Mouse (Mus musculus) mouse trophoblast stem cell (cell line): Measurements from ENCODE around the gene Ndst2.

ENCODE experiments used
- in situ Hi-C, 2 experiments: fragments of 300-500 bp; cut with MseI, MboI; formaldehyde crosslinking; loops; 2 replicates in 1 of 2; 3 replicates in 1 of 2; pipeline ENCODE4 v1.15.1; 2025

Gene Ndst2

DNA sequence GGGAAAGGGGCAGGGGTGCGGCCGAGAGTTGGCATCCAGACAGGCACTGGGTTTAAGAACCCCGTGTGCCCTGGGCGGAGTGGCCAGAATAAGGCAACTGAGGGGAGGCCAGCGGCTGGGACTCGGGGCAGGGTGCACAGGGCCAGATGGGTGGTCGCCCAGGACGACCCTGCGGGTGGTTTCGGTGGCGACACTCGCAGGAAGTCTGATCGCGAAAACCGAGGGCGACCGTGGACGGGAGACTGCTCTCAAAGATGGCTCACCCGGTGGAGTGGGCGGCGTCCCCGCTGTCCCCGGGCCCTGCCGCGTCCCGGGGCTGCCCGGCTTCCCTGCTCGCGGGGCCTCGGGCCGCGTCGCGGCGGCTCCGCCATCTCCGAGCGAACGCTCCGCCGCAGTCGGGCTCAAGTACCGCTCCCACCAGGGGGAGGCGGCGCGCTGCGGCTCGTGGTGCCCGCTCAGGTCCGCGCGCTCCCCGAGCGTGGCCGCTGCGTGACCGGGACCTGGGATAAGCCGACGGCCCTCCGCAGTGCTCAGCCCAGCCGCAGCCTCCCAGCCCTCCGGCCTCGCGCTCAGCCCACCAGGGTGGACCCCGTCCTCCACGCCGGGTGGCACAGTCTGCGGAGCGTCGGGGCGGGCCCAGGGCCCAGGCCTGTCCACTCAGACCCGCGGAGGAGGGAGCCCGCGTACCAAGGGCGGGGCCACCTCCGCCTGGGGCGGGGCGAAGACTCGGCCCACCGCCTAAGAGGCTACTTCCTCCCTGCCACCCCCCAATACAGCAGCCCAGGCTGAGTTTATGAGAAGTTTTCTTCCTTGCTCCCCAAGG lies at the start of gene Ndst2:
Gene Ndst2, minus strand, starts transcription at position 611 of the 823 bp plus-strand sequence.
- in situ Hi-C loops: no loop called here

GRCm38 (mm10) chr14:20783526-20783925 lies 49.2 kb upstream of the Ndst2 start:
- in situ Hi-C loops: no loop called here

- in situ Hi-C loops: no loop called here
Measured at GRCm38 (mm10) chr14:20782860-20783259, 48.5 kb upstream of the Ndst2 start.

GRCm38 (mm10) chr14:20780217-20780616 lies 45.9 kb upstream of the Ndst2 start:
- in situ Hi-C loops: no loop called here

DNA sequence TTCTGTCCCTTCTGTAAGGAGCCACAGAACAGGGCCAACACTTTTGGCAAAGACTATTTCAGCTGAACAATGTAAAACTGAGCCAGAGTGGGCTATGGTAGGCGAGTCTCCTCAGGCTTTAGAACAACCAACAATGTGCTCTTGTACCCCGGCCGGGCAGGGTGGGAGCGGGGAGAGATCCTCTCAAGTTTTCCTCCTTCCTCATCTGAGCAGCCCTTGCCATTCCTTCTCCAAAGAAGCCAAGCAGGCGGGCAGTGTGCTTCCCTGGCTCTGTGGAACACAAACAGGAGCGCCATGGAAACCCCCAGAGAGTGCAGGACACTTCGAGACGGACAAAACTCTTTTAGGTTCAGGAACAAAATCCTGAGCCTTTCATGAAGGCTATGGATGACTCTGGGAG lies 44.1 kb upstream of the Ndst2 start:
- in situ Hi-C loops: no loop called here

- in situ Hi-C loops: no loop called here
Measured at GRCm38 (mm10) chr14:20775661-20776060, 41.3 kb upstream of the Ndst2 start.

GRCm38 (mm10) chr14:20773410-20773809 lies 39.0 kb upstream of the Ndst2 start:
- in situ Hi-C loops: no loop called here

DNA sequence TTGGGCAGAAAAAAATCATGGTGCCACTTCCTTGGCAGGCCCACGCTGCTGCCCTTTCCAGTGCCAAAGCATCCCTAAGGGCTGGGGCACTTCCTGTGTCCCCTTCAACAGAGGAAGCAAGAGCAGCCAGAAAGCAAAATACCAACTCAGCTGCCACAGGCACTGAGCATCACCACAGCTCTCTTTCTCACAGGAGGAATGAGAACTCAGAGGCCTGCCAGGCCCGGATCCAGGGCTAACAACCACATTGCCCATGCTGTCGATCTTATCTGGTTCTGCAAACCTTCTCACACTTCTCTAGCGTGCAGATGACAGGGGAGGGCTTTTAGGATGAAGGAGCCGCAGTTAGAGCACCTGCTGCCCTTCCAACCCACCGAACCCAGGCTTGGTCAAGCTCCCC lies 38.4 kb upstream of the Ndst2 start:
- in situ Hi-C loops: no loop called here

GRCm38 (mm10) chr14:20771941-20772340 lies 37.6 kb upstream of the Ndst2 start:
- in situ Hi-C loops: no loop called here

DNA sequence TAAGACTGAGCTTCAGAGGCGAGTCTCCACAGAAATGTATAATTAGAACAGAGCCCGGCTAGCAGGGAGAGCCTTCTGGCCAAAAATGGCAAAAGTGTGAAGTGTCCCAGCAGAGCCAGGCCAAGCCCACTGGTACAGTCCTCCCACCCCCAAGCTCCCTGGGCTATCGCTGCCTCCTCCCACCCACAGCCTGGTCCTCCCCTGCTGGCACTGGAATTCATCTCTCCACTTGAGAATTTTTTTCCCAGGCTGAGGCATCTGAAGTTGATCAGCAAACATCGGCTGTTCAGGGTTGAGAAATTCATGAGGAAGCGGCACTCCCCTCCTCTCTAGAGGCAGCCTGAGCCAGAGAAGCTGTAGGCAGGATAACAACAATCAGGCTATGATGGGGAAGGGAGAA lies 34.2 kb upstream of the Ndst2 start:
- in situ Hi-C loops: no loop called here

DNA sequence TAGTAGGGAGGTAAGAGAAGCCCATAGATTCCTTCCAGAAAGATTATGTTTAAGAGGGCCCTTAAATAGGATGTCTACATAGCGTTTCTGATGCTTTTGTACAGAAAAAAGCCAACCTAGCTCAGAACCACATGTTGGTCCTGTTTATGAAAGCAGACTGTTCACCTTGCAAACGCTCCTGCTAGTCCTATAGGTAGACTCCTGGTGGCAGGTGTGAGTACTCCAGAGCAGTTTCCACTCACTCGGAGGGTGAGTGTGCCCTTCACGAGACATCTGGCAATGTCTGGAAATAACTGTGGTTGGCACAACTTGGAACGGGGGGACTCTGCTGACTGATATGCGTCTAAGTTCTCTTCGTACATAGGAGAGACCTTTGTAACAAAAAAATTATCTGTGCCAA lies 33.6 kb upstream of the Ndst2 start:
- in situ Hi-C loops: no loop called here

DNA sequence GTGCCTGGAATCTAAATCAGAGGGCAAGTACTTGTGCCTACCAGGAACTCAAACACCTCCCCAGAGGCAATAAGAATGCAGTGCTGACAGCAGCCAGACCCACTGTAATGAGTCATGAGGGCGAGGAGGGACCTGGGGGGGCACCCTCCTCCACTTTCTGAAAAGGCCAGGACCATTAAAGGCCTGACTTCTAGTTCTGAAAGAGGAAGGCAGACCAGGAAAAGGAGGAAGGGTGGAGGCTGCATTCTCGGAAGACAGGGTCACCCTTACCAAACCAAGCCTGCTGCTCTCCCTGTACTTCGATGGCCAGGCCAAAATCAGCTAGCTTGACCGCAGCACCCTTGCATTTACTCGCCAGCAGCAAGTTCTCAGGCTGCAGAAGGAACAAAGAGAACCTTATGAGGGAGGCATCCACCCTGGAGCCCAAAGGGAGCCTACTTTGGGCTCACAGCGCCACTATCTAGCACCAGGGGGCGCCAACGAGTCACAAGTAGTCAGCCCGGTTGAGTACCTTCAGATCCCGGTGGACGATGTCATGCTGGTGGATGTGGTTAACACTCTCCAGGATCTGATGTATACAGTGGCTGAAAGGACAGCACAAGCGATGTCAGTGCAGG lies 31.4 kb upstream of the Ndst2 start:
- in situ Hi-C loops: no loop called here

- in situ Hi-C loops: no loop called here
Measured at GRCm38 (mm10) chr14:20764942-20765341, 30.6 kb upstream of the Ndst2 start.

DNA sequence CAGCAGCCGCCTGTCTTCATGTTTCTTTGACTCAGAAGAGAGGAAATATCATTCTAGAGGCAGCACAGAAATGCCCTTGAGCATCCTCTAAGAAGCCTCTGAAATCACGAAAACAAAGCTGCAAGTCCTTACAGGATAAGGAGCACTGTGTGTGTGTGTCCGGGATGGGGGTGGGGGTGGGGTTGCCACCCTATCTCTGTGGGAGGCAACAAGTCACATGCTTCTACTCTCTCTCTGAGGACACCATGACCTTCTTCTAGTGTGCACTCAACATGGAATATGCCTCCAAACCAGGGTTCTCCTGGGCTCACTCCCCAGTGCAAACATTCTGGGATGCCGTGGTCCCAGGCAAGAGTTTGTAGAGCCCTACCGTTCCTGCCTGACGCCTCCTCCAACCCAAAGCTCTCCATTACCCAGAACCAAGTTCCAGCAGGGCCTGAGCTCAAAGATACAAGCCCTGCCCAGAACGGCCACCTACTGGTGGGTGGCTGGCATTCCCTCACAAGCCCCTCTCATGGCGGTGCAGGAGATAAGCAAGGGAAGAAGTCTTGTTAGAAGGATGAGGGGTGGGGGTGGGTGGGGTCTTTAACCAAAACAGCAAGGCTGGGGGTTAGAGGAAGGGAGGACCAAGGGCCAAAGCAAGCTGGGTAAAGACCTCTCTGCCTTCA lies 24.5 kb upstream of the Ndst2 start:
- in situ Hi-C loops: no loop called here

DNA sequence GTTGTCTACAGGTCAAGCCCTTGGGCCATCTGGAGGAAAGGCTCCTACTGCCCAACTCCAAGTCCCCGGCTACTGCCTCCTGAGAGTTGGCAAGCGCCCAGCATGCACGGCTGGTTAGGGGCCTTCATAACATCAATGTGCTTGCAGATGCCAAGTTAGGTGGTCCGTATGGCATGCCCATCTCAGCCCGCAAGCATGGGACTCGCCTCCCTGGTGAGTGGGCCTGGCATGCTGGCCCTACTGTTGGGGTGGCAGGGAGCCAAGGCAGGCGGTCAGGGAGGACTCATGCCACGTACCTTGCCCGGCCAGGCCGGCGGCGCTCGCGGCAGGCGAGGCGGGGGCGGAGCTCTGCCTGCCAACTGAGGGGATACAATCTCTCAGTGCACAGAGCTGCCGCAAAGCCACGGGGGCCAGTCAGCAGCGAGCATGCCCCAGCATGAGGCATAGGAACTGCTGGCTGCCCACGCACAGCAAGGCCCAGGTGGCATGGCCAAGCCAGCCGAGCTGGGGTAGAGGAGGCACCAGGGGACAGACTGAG lies 23.1 kb upstream of the Ndst2 start:
- in situ Hi-C loops: no loop called here

- in situ Hi-C loops: no loop called here
Measured at GRCm38 (mm10) chr14:20753792-20754191, 19.4 kb upstream of the Ndst2 start.

DNA sequence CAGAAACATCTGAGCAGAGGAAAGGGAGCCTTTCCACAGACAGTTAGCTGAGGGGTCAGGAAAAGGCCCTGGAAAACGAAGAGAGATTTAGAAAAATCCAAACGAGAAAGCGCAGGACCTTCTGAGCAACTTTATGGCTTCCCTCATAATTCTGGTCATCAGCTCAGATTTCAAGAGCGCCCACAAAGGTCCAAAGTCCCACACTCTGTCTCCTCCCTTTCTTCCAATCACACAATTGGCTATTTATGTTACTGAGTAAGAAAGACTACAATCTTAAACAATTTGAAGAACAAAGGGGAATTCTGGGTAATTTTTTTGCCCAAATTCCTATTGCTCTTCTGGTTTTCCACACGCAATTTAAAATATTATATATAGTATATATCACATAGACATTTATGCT lies 16.1 kb upstream of the Ndst2 start:
- in situ Hi-C loops: no loop called here

DNA sequence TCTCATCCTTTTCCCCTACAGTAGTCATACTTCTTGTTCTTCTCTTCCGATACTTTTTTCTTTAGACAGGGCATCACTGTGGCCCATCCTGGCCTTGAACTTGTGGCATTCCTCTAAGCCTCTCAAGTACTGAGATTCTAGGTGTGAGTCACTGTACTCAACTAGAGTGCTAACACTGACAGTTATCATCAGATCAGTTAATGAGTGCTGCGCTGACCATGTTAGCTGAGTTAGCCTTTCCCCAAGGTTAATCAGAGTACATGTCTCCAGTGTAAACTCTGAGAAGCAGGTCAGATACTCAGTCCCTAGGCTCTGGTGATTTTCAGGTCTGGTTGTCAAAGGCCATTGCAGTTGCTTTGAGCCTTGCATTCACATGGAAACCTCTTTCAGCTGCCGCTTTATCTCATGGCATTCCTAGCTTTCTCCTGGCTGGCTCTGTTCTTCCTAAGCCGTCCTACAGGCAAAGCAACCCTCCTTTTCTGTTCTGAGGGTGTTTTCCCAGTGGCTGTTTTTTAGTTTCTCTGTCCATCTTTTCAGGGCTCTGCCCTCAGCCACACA lies 15.2 kb upstream of the Ndst2 start:
- in situ Hi-C loops: no loop called here

DNA sequence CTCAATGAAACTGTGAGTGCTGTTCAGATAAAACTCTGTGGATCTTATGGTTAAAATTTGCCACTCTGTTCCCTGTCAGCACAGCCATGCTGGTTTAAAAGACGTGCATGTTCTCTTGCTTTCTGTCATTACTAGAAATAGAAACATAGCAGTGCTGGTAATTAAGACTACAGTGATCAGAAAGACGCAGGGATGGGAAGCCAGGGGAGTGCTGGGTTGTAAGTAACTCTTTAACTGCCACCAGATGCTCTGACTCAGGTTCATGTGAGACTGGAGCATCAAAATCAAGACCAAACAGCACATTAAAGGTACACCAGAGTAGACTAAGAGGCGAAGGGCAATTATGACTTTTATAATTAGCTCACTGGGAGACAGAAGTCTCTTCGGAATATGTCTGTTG lies 14.0 kb upstream of the Ndst2 start:
- in situ Hi-C loops: no loop called here

GRCm38 (mm10) chr14:20746935-20747334 lies 12.6 kb upstream of the Ndst2 start:
- in situ Hi-C loops: no loop called here

DNA sequence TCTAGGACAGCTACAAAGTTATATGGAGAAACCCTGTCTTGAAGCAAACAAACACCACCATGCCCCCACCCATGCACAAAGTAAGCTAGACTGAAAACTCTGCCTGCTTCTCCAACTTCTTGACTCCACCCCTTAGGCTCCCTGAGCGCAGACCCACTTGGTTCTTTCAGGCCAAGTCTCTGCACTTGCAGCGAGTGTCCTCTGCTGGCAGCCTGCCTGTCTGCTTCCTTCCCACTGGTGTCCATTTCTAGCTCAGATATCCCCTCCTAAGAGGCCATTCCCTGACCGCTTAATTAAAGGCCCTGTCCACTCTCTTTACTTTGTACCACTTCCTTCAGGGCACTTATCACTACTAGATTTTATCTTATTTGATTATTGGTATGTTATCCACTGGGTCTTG lies 9.3 kb upstream of the Ndst2 start:
- in situ Hi-C loops: no loop called here

- in situ Hi-C loops: no loop called here
Measured at GRCm38 (mm10) chr14:20741301-20741700, 6.9 kb upstream of the Ndst2 start.
